Mouse (Mus musculus) limb, embryonic 11.5 days (tissue): ENCODE results near the gene Cep97. TPM values are rescaled to one million over a fixed set of nuclear protein-coding genes. Genes with fewer than 3 reads are reported as not detected.

Source experiments
- ATAC-seq: fragments of 200-750 bp; cut with Nextera tagmentation; 2 replicates; pipeline ENCODE4 v1.8.0; 2017; ENCODE audit warnings: low read depth; ENCODE audit not compliant: insufficient number of reproducible peaks, low FRiP score, low TSS enrichment
- DNase-seq: peaks from one replicate; pipeline ENCODE4 v3.0.0-alpha.2; 2015; ENCODE audit warnings: low spot score
- H3K27ac ChIP-seq: fragments of 300-500 bp; sonication (generic); replicated peaks from 2 replicates; pipeline ENCODE4 v1.5.1; 2014; ENCODE audit warnings: low read depth, mild to moderate bottlenecking, low read length
- H3K27me3 ChIP-seq: fragments of 300-500 bp; sonication (generic); 2 replicates; pipeline ENCODE4 v1.6.1; 2014; ENCODE audit warnings: mild to moderate bottlenecking, low read length, mixed read lengths; ENCODE audit not compliant: control insufficient read depth, insufficient read depth
- H3K36me3 ChIP-seq: fragments of 300-500 bp; sonication (generic); 2 replicates; pipeline ENCODE4 v1.6.1; 2014; ENCODE audit warnings: mild to moderate bottlenecking, low read length, moderate library complexity, mixed read lengths; ENCODE audit not compliant: control insufficient read depth, insufficient read depth
- H3K4me1 ChIP-seq: fragments of 300-500 bp; sonication (generic); 2 replicates; pipeline ENCODE4 v1.6.1; 2014; ENCODE audit warnings: low read length, mixed read lengths; ENCODE audit not compliant: control insufficient read depth, insufficient read depth
- H3K4me2 ChIP-seq: fragments of 300-500 bp; sonication (generic); 2 replicates; pipeline ENCODE4 v1.6.1; 2014; ENCODE audit warnings: low read depth, mild to moderate bottlenecking, moderate library complexity; ENCODE audit not compliant: severe bottlenecking
- H3K4me3 ChIP-seq: fragments of 300-500 bp; sonication (generic); 2 replicates; pipeline ENCODE4 v1.5.1; 2014; ENCODE audit warnings: low read depth, low read length
- H3K9ac ChIP-seq: fragments of 300-500 bp; sonication (generic); 2 replicates; pipeline ENCODE4 v1.6.1; 2014; ENCODE audit warnings: mild to moderate bottlenecking, low read length
- H3K9me3 ChIP-seq: fragments of 300-500 bp; sonication (generic); 2 replicates; pipeline ENCODE4 v1.6.1; 2016; ENCODE audit warnings: low read length; ENCODE audit not compliant: control insufficient read depth
- WGBS: fragments of 180-500 bp; shearing (Covaris S2); extraction: QIAGEN DNeasy Blood & Tissue Kit; methylation state at CpG from one replicate; pipeline ENCODE4 v1.1.7; 2014; 5-methylcytosine and 5-hydroxymethylcytosine counted together
- polyA plus RNA-seq: library from polyadenylated mRNA; unstranded; fragments of >200 nt; fragmentation: Nextera tagmentation; extraction: Ambion mirVana; gene quantifications from 2 replicates; pipeline ENCODE4 v1.2.1, GENCODE M21; 2014

The Cep97 gene
- polyA plus RNA-seq, 1 experiment from 2014 or later = 16.0 TPM

DNA sequence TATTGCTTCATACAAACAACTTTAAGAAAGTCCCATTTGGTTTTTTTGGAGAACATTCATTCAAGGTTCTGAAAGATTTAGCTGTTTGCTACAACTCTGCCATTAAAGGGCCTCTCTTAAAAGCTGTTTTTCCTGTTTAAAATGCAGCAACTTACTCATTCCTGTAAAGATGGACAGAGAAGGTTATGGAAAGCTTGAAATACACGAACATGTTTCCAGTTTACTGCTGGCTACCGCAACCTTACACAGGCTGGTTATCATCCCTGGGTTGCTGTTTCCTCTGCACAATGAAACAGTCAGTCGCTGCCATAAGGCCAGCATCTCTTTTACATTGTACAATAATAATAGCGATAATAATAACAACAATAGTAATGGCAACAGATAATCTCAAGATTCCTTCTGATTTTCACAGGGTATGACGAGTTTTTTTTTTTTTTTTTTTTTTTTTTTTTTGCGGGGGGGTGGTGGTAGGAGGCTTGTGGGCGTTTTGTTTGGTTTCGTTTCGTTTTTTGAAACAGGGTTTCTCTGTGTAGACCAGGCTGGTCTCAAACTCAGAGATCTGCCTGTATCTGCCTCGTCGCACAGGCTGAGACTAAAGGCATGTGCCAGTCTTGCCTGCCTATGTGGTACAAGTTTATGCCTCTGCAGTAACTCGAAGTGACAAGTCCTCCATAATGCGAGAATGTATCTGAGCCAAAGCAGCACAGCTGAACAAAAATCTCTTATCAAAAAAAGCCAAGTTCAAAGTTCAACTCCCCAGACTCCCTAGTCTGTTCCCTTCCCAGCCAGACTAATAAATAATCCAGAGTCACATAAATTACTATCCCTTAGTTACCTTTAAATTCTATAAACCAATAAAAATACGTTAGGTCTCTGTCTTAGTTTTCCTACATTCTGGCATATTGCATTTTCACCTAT lies 32.6 kb downstream of the Cep97 start:
- DNase-seq = no peak
- WGBS = 90% methylated on average over 14 of the region's 14 CpGs
- ATAC-seq = no peak
- H3K4me3 ChIP-seq = no peak overlapping the region
- no peaks in the 10 kb centered on the region for H3K27me3 ChIP-seq
- H3K9ac ChIP-seq = no peak overlapping the region
- H3K36me3 ChIP-seq = peaks cover 2% of the 10 kb centered on the region; the same call in 1 of the 2 replicates
- no peaks in the 10 kb centered on the region for H3K9me3 ChIP-seq
- no peak overlapping the region for H3K27ac ChIP-seq
- no peaks in the 10 kb centered on the region for H3K4me1 ChIP-seq
- no peak overlapping the region for H3K4me2 ChIP-seq

DNA sequence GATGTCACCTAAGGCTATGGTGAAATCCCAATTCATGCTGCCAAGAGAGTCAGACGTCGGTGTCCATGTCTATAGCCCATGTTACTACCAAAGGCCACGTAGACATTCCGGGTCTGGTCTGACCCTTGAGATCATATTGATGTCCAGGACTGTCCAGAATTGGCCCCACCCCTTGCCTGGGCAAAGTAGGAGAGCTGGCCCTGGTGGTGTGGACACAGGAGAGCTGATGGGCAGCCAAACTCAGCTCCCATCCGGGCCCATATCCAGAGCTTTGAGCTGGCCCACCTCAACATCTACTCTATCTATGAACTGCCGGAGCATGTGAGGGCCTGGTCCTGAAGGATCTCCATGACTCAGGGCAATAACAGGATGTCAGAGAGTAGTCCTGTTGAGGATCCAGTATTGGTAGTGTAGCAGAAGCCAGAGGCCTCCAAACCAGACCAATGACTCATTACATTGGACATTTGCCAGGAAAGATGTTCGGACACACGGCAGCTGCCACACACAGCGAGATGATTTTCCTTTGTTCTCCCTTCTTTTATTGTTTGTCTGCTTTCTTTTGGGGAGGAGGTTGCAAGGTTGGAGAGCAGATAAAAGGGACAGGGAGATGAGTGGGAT lies 36.2 kb downstream of the Cep97 start:
- Histone ChIP-seq H3K4me2 (no peak overlapping the region), H3K9me3 (no peaks in the 10 kb centered on the region), H3K9ac (no peak overlapping the region), H3K27me3 (no peaks in the 10 kb centered on the region), H3K27ac (no peak overlapping the region), H3K36me3 (no peaks in the 10 kb centered on the region), H3K4me3 (no peak overlapping the region), H3K4me1 (no peaks in the 10 kb centered on the region)
- DNase-seq = no peak
- no peak for ATAC-seq
- WGBS = 90% methylated on average over 9 of the region's 9 CpGs

DNA sequence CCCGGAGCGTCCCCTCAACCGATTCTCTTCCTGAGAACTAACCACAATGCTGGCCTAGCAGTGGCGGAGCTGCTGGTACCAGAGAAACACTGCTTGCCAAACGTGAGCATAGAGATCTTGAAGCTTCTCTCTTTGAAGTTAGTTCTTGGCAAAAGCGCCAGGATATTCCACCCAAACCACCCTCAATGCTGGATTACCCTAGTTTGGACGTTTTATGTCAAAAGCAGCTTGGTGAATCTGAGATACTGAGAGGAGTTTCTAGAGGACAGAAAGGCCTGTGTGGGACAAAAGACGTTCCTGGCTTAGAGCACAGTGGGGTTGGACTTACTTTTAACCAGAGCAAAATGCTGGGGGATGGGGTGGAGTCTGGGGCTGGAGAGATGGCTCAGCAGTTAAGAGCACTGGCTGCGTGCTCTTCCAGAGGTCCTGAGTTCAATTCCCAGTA lies 39.0 kb downstream of the Cep97 start:
- DNase-seq (no peak), ATAC-seq (peak; percentile 42)
- Histone ChIP-seq H3K27ac (no peak overlapping the region), H3K9ac (peak overlapping the region; percentile 69), H3K9me3 (no peaks in the 10 kb centered on the region), H3K36me3 (no peaks in the 10 kb centered on the region), H3K4me2 (peak overlapping the region; percentile 60), H3K4me1 (no peaks in the 10 kb centered on the region), H3K27me3 (no peaks in the 10 kb centered on the region), H3K4me3 (peak overlapping the region; percentile 65)
- WGBS = 7% methylated on average over 9 of the region's 9 CpGs

DNA sequence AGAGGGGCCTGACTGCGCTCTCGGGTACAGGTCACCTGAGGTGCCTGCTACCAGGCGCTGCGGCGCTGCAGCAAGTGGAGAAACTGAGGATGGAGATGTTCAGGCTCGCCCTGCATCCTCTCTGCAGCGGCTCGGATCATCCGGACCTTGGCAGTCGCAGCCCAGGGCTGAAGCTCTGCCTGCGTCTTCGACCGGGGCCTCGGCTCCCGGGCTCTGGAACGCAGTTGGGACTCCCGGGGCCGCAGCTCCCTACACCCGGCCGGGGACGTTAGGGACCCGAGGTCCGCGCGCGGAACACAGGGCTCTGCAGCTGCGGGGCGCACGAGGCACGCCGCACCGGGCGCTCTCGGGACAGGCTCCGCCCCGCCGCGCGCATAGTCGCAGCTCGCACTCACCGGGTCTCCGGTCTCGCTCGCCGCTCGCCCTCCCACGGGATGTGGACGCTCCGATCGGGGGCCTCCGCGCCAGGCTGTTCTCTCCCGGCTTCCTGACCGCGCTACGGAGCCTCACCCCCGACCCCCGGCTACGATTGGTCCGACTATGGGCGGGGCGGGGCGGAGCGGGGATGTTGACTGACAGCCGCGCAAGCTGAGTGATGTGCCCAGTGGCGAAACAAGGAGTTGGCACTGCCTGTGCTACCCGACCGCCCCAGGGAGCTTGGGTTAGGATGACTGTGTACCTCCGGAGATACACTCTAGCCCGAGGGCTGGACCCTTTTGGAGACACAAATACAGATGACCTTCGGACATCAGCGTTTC lies 39.6 kb downstream of the Cep97 start, which contains the start of gene Nxpe3:
TSS of gene Nxpe3 (minus strand) at position 393 of the 758 bp plus-strand sequence.
- peak; percentile 93 for ATAC-seq
- under 1% methylated on average over 69 of the region's 74 CpGs for WGBS

DNA sequence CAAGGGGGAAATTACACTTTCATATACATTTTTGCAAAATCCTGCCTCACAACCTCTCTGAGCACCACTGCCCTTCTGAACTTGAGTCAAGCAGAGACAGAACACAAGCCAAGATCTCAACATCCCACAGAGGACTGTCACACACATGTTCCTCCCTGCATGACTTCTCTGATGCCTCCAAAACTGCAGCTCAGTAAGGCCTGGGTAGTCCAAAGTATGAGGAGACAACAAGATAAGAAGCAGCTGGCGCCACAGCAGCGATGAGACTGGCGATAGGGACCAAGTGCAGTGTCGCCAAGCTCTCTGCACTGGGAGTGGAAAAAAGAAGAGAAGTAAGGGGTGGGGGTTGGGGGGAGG lies 40.1 kb downstream of the Cep97 start:
- ATAC-seq (peak; percentile 18; the same call in 1 of the 2 replicates), DNase-seq (no peak)
- Histone ChIP-seq H3K27me3 (no peaks in the 10 kb centered on the region), H3K36me3 (no peaks in the 10 kb centered on the region), H3K4me3 (peak overlapping the region; percentile 65), H3K4me2 (peak overlapping the region; percentile 60), H3K9ac (peak overlapping the region; percentile 69), H3K27ac (no peak overlapping the region), H3K4me1 (no peaks in the 10 kb centered on the region), H3K9me3 (no peaks in the 10 kb centered on the region)
- WGBS = 6% methylated on average over 4 of the region's 4 CpGs

More for the DNA sequence above, 39.6 kb downstream of the Cep97 start, which contains the start of gene Nxpe3:
- no peaks in the 10 kb centered on the region for H3K36me3 ChIP-seq
- H3K27me3 ChIP-seq = no peaks in the 10 kb centered on the region
- no peaks in the 10 kb centered on the region for H3K4me1 ChIP-seq
- peak within 1 kb of the TSS; percentile 60 for H3K4me2 ChIP-seq
- H3K9ac ChIP-seq = peak within 1 kb of the TSS; percentile 69
- peak within 1 kb of the TSS; percentile 65 for H3K4me3 ChIP-seq
- peak; percentile 92 for DNase-seq
- H3K27ac ChIP-seq = no peak within 1 kb of the TSS
- H3K9me3 ChIP-seq = no peaks in the 10 kb centered on the region

DNA sequence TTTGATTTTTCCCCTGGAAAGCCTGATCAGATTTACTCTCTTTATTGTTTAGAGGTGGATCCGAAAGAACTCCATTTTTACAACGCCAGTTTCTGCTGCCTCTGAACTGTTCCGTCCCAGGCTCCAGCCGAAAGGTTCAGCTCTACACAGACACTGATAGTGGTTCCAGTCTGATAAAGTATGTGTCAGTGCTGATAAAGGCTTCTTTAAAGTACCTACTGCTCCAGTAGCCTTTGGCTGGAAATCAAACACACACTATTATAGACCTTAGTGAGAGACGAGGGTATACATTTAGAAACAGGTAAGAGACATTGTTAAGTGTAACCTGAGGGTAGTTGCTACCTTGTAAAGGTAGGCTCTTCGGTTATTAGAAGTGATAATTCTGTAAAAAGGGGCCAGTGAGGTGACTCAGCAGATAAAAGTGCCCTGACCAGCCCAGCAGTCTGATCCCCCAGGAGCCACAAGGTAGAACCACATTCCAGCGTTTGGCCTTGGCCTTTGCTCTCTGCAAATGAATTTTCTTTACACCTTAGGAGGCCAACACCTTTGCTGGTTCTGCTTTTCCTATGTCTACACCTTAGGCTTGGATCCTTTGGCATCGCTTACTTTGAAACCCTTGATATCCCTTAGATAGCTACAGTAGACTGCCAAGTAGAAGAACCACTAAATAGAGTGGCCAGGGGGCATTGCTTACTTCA lies 41.1 kb downstream of the Cep97 start:
- WGBS = 79% methylated on average over 8 of the region's 8 CpGs
- Histone ChIP-seq H3K27me3 (no peaks in the 10 kb centered on the region), H3K4me2 (0 out of 2 replicates have a peak overlapping the region, but pooled peaks have one; percentile 60), H3K4me3 (no peak overlapping the region), H3K4me1 (no peaks in the 10 kb centered on the region), H3K9me3 (no peaks in the 10 kb centered on the region), H3K36me3 (peaks cover 1% of the 10 kb centered on the region; the same call in 1 of the 2 replicates), H3K9ac (no peak overlapping the region), H3K27ac (no peak overlapping the region)
- DNase-seq = no peak
- no peak for ATAC-seq

DNA sequence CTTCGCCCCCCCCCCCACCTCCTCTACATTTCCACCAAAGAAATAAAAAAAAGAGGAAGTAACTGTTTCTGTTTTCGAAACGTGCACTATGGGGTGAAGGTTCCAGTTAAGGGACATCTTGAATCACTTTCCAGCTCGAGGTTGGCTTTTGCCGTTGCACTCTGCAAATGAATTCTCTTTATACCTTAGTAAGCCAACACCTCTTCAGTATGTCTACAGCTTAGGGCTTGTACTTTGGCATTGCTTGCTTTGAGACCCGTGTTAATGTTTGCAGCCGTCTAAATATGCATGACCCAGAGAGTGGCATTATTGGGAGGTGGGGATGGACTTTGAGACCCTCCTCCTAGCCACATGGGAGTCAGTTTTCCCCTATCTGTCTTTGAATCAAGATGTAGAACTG lies 42.2 kb downstream of the Cep97 start:
- Histone ChIP-seq H3K27me3 (no peaks in the 10 kb centered on the region), H3K9ac (no peak overlapping the region), H3K4me3 (no peak overlapping the region), H3K27ac (no peak overlapping the region), H3K4me2 (no peak overlapping the region), H3K36me3 (peaks cover 2% of the 10 kb centered on the region; the same call in 1 of the 2 replicates), H3K9me3 (no peaks in the 10 kb centered on the region), H3K4me1 (no peaks in the 10 kb centered on the region)
- 63% methylated on average over 7 of the region's 7 CpGs for WGBS
- DNase-seq (no peak), ATAC-seq (no peak)
